Mouse (Mus musculus) right cerebral cortex, postnatal 10 days (tissue): ENCODE data around the gene Skint6.
"Not testable (repeated sequence)": the region's sequence is repeated elsewhere in the genome, so short reads cannot be mapped to it uniquely, and the experiment has no call there.

ENCODE experiments used
- DNase-seq, 2 experiments: peaks; one replicate each; pipeline ENCODE4 v3.0.0; 2021; ENCODE audit warnings: low spot score in 2 of 2

The Skint6 gene

GRCm38 (mm10) chr4:113286873-113287272, at the start of gene Skint6:
Gene Skint6, minus strand, starts transcription at chr4:113286973.
- no peak for DNase-seq

DNA sequence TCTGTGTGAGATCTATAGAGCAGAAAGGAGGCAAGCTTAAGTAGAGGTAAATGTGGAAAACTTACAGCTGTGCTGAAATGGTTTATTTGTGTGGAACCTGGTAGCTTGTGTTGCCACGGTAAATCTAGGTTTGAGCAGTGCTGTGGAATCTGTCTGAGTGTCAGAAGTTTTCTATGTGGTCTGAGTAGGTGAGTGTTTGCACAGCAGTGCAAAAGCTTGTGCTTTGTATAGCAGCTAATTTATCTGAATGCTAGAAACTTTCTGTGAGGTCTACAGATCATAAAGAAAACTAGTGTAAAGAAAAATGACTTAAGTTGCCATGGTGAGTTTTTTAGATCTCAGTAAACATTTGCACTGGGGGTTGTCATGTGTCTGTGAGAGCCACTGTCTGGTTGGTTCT, 34.1 kb upstream of the Skint6 start:
- DNase-seq = no peak

GRCm38 (mm10) chr4:113301773-113302473, 15.2 kb upstream of the Skint6 start:
- DNase-seq = no peak

GRCm38 (mm10) chr4:113263363-113264060, 23.3 kb downstream of the Skint6 start:
- DNase-seq = no peak

DNA sequence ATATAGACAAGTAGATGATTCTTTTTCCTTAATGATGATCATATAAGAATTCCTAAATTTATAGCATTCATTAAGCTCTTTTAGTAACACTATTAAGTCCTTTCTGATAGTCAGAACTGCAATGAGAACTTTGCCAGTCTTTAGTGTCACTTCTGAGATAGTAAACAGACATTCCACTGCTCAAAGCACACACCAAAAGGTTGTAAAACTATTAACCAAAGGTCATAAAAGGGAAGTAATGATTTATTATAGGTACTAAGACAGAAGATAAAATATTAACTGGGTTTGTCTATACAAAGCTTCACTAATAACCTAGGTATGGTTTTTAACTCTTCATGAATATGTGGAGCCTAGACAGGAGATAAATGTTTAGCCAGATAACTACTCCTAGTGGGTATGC, 41.0 kb downstream of the Skint6 start:
- DNase-seq = no peak

DNA sequence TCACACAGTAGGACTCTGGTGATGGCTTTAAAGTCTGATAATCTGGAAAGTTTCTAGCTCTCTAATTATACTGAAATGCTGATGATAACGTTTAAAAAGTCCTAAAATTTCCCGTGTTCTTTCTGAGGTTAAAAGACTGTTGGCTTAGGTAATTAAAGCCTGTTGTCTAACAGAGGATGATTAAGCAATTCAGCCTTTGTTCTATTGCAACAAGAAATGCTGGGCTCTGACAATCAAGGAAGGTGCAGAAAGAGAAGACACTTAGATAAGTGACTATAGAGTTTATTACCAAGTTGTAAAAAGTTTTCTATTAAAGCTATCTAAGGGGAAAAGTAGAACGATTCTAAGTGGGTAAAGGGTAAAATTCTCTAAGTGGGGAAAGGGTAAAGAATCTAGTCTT, 219.2 kb downstream of the Skint6 start:
- no peak for DNase-seq

DNA sequence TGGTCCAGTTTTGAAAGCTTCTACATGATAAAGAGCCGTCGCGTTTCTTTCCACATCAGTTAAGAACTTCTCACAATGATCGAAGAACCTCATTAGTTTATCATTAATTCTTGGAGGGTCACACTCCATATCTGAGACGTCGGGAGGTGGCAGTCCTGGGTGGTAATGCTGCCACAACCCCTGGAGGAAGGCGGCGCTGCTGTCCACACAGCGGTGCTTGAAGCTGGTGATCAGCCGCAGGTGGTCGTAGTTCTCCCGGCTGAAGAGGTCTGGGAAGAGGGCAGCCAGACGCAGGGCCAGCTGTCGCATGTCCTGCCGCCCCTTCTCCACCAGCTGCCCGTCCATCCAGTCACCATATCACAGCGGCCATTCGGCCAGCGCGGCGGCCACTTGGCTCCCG, 307.6 kb downstream of the Skint6 start:
- DNase-seq = not testable (repeated sequence)

DNA sequence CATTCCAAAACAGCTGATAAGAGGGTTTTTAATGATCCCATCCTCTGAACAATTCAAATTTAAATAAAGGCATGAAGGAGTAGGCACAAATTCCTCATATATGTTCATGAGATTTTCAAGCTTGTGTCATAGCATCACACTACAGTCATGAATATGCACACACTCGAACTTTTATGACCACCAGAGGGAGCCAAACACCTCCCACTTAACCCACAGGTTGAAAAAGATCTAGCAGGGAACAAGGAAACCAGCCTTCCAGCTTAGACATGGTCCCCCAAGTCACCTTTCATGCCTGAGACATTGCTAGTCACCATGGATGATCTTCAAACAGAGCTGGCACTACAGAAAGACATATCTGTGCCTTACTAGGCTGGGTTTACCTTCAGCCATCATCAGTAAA, 496.1 kb downstream of the Skint6 start:
- no peak for DNase-seq

- peak in 1 of 2 experiments; percentile 7 for DNase-seq
Observed at GRCm38 (mm10) chr4:112774766-112775165, 512.0 kb downstream of the Skint6 start, which contains the start of gene Skint10. Gene Skint10, minus strand, starts transcription at chr4:112774866.
